Mouse (Mus musculus) CH12.LX (cell line): Measurements from ENCODE around the gene Opcml. TPM values are rescaled to one million over a fixed set of nuclear protein-coding genes. Genes with fewer than 3 reads are reported as not detected.

Experiments used
- DNase-seq: peaks from one replicate; pipeline ENCODE4 v3.0.0-alpha.2; 2013; ENCODE audit errors: extremely low read depth
- H3K27ac ChIP-seq: 2 replicates; pipeline ENCODE4 v1.5.1; 2012; ENCODE audit warnings: low read depth, mild to moderate bottlenecking, control low read depth, moderate library complexity; ENCODE audit not compliant: insufficient read depth
- H3K27me3 ChIP-seq: replicated peaks from 2 replicates; pipeline ENCODE3; 2012; ENCODE audit warnings: inconsistent platforms
- H3K36me3 ChIP-seq, 2 experiments: replicated peaks in 1 of 2; 2 replicates each; pipeline versions ENCODE3 to v1.6.1; 2012; ENCODE audit warnings: inconsistent platforms in 1 of 2, low read length in 1 of 2, mild to moderate bottlenecking in 1 of 2, mixed read lengths in 1 of 2, moderate library complexity in 1 of 2; ENCODE audit not compliant: control insufficient read depth in 1 of 2, insufficient read depth in 1 of 2
- H3K4me1 ChIP-seq, 2 experiments: 2 replicates each; pipeline ENCODE4 v1.6.1; 2012; ENCODE audit warnings: inconsistent platforms in 1 of 2, moderate library complexity in 1 of 2; ENCODE audit not compliant: insufficient read depth in 2 of 2, control insufficient read depth in 1 of 2
- H3K4me2 ChIP-seq: 2 replicates; pipeline ENCODE4 v1.6.1; 2012; ENCODE audit warnings: low read depth, mild to moderate bottlenecking, control low read depth; ENCODE audit not compliant: poor library complexity, insufficient read depth, severe bottlenecking
- H3K4me3 ChIP-seq, 3 experiments: fragments of 150-350 bp in 1 of 3; sonication (generic) in 1 of 3; replicated peaks in 1 of 3; 2 replicates each; pipeline versions ENCODE3 to v1.5.1; 2011 to 2012; ENCODE audit warnings: low read depth in 2 of 3, low read length in 2 of 3, mild to moderate bottlenecking in 2 of 3, moderate library complexity in 2 of 3, control low read depth in 1 of 3, improper control_type of control experiment in 1 of 3, inconsistent platforms in 1 of 3, mixed read lengths in 1 of 3; ENCODE audit not compliant: poor library complexity in 1 of 3
- H3K79me2 ChIP-seq: replicated peaks from 2 replicates; pipeline ENCODE4 v1.6.1; 2012; ENCODE audit warnings: mild to moderate bottlenecking, moderate library complexity; ENCODE audit not compliant: control insufficient read depth, poor library complexity, insufficient read depth, severe bottlenecking; ENCODE audit errors: extremely low read depth
- H3K9ac ChIP-seq: 2 replicates; pipeline ENCODE4 v1.6.1; 2012; ENCODE audit warnings: low read depth, mild to moderate bottlenecking, control low read depth, moderate library complexity; ENCODE audit not compliant: insufficient read depth
- H3K9me3 ChIP-seq: replicated peaks from 2 replicates; pipeline ENCODE3; 2012; ENCODE audit warnings: low read length, inconsistent platforms, mixed read lengths
- BHLHE40 ChIP-seq: IDR thresholded peaks from 2 replicates; pipeline ENCODE4 v1.6.1; 2011; ENCODE audit warnings: mild to moderate bottlenecking, low read depth, low read length, improper control_type of control experiment
- CTCF ChIP-seq, 2 experiments: IDR thresholded peaks in 1 of 2; conservative IDR thresholded peaks in 1 of 2; 2 replicates each; pipeline ENCODE4 v1.5.1; 2011 to 2012; ENCODE audit warnings: low read depth in 2 of 2, low read length in 2 of 2, improper control_type of control experiment in 1 of 2, inconsistent platforms in 1 of 2, mild to moderate bottlenecking in 1 of 2, moderate library complexity in 1 of 2
- ETS1 ChIP-seq: conservative IDR thresholded peaks from 2 replicates; pipeline ENCODE4 v1.6.1; 2012; ENCODE audit warnings: low read depth, mild to moderate bottlenecking, inconsistent platforms, low read length, improper control_type of control experiment, moderate library complexity
- GABPA ChIP-seq: IDR thresholded peaks from 2 replicates; pipeline ENCODE4 v1.6.1; 2012; ENCODE audit warnings: low read depth, low read length, improper control_type of control experiment, inconsistent platforms; ENCODE audit not compliant: insufficient replicate concordance
- MAZ ChIP-seq: IDR thresholded peaks from 2 replicates; pipeline ENCODE4 v1.6.1; 2012; ENCODE audit warnings: low read depth, mild to moderate bottlenecking, inconsistent platforms, low read length, improper control_type of control experiment, moderate library complexity
- MXI1 ChIP-seq: IDR thresholded peaks from 2 replicates; pipeline ENCODE4 v1.6.1; 2011; ENCODE audit warnings: mild to moderate bottlenecking, low read depth, low read length, improper control_type of control experiment
- POLR2A ChIP-seq: IDR thresholded peaks from 2 replicates; pipeline ENCODE4 v1.6.1; 2011; ENCODE audit warnings: low read depth, mild to moderate bottlenecking, improper control_type of control experiment, low read length
- USF1 ChIP-seq: IDR thresholded peaks from 2 replicates; pipeline ENCODE4 v1.6.1; 2014; ENCODE audit warnings: low read depth, mild to moderate bottlenecking, inconsistent platforms, low read length, improper control_type of control experiment
- USF2 ChIP-seq: conservative IDR thresholded peaks from 2 replicates; pipeline ENCODE4 v1.6.1; 2011; ENCODE audit warnings: low read depth, low read length, improper control_type of control experiment
- dilution Hi-C: fragments of 300-500 bp; cut with MboI; formaldehyde crosslinking; loops from 2 replicates; pipeline ENCODE4 v1.14.3; 2020; ENCODE audit warnings: low sequenced_read_pairs; ENCODE audit not compliant: extremely low pct_unique_long_range_greater_than_20kb, extremely low pct_ligation_motif_present
- in situ Hi-C: fragments of 300-500 bp; cut with MboI; formaldehyde crosslinking; loops from 3 replicates; pipeline ENCODE4 v1.14.3; 2019; ENCODE audit warnings: low sequenced_read_pairs, low pct_ligation_motif_present, low pct_unique_long_range_greater_than_20kb, mixed read lengths
- polyA plus RNA-seq: library from polyadenylated mRNA; unstranded; fragments of >175 nt; gene quantifications from 2 replicates; pipeline ENCODE4 v1.2.1, GENCODE M21; 2012; ENCODE audit warnings: low read depth; ENCODE audit not compliant: insufficient read length
- total RNA-seq, 2 experiments: library from RNA; depleted of rRNA; stranded (reverse); fragments of 300-350 nt in 1 of 2; fragments of >200 nt in 1 of 2; gene quantifications; 2 replicates each; pipeline ENCODE4 v1.2.3; 2012 to 2014

The Opcml gene
- total and polyA plus RNA-seq, 3 experiments: 0.34 to 0.60 TPM; not detected in 1

- H3K9me3 ChIP-seq: peaks cover 8% of the 10 kb centered on the region
- dilution Hi-C loops (no loop called here), in situ Hi-C loops (no loop called here)
- no peak for DNase-seq
- no peak overlapping the region for H3K4me3 ChIP-seq
- no peak overlapping the region for H3K4me2 ChIP-seq
- H3K27ac ChIP-seq: no peak overlapping the region
- no peaks in the 10 kb centered on the region for H3K36me3 ChIP-seq
- H3K27me3 ChIP-seq: no peaks in the 10 kb centered on the region
- H3K79me2 ChIP-seq: no peaks in the 10 kb centered on the region
- H3K9ac ChIP-seq: no peak overlapping the region
- no peak for TF ChIP-seq ETS1
- TF ChIP-seq USF1: no peak
- TF ChIP-seq MAZ: no peak
- TF ChIP-seq USF2: no peak
- TF ChIP-seq MXI1: no peak
- TF ChIP-seq GABPA: no peak
- no peak for TF ChIP-seq BHLHE40
- no peaks in the 10 kb centered on the region for H3K4me1 ChIP-seq
Measured at GRCm38 (mm10) chr9:28365160-28365473, 574.5 kb downstream of the Opcml start.

- no peaks in the 10 kb centered on the region for H3K27me3 ChIP-seq
- TF ChIP-seq GABPA: no peak
- TF ChIP-seq, all 38 proteins: peak for 0
- H3K4me3 ChIP-seq: no peak overlapping the region
- no peak overlapping the region for H3K27ac ChIP-seq
- DNase-seq: no peak
- in situ Hi-C loops (no loop called here), dilution Hi-C loops (no loop called here)
- H3K9me3 ChIP-seq: peaks cover 27% of the 10 kb centered on the region
- H3K4me2 ChIP-seq: no peak overlapping the region
- no peaks in the 10 kb centered on the region for H3K79me2 ChIP-seq
- H3K36me3 ChIP-seq: no peaks in the 10 kb centered on the region
- H3K9ac ChIP-seq: no peak overlapping the region
- H3K4me1 ChIP-seq: no peaks in the 10 kb centered on the region
Measured at GRCm38 (mm10) chr9:28386527-28387175, 596.1 kb downstream of the Opcml start.

GRCm38 (mm10) chr9:28395222-28395621 lies 604.6 kb downstream of the Opcml start:
- Histone ChIP-seq H3K9me3 (peaks cover 6% of the 10 kb centered on the region), H3K27ac (no peak overlapping the region), H3K27me3 (no peaks in the 10 kb centered on the region), H3K4me3 (no peak overlapping the region), H3K9ac (no peak overlapping the region), H3K4me1 (no peaks in the 10 kb centered on the region), H3K36me3 (no peaks in the 10 kb centered on the region), H3K79me2 (no peaks in the 10 kb centered on the region), H3K4me2 (no peak overlapping the region)
- no peak for TF ChIP-seq CTCF (conservative IDR thresholded peaks at IDR 0.05 in 1 of 2, IDR thresholded peaks at IDR 0.05 in 1 of 2; ENCODE audit: low read depth in 2 of 2, low read length in 2 of 2)
- no peak for TF ChIP-seq POLR2A
- no peak for DNase-seq
- in situ Hi-C loops (no loop called here), dilution Hi-C loops (no loop called here)
